Mouse (Mus musculus) heart, embryonic 12.5 days (tissue): Measurements from ENCODE around the gene Tbc1d8. TPM values are rescaled to one million over a fixed set of nuclear protein-coding genes. Genes with fewer than 3 reads are reported as not detected.

Experiments
- ATAC-seq: fragments of 200-750 bp; cut with Nextera tagmentation; 2 replicates; pipeline ENCODE4 v1.8.0; 2017; ENCODE audit warnings: moderate TSS enrichment, moderate library complexity; ENCODE audit not compliant: insufficient number of reproducible peaks, low FRiP score
- H3K27ac ChIP-seq: fragments of 300-500 bp; sonication (generic); 2 replicates; pipeline ENCODE4 v1.5.1; 2016; ENCODE audit warnings: mild to moderate bottlenecking, moderate library complexity; ENCODE audit not compliant: poor library complexity, severe bottlenecking
- H3K27me3 ChIP-seq: fragments of 300-500 bp; sonication (generic); replicated peaks from 2 replicates; pipeline ENCODE4 v1.6.1; 2016; ENCODE audit warnings: mild to moderate bottlenecking, moderate library complexity
- H3K36me3 ChIP-seq: fragments of 300-500 bp; sonication (generic); 2 replicates; pipeline ENCODE4 v1.6.1; 2016; ENCODE audit warnings: mild to moderate bottlenecking, moderate library complexity
- H3K4me1 ChIP-seq: fragments of 300-500 bp; sonication (generic); replicated peaks from 2 replicates; pipeline ENCODE4 v1.6.1; 2016; ENCODE audit warnings: mild to moderate bottlenecking
- H3K4me2 ChIP-seq: fragments of 300-500 bp; sonication (generic); 2 replicates; pipeline ENCODE4 v1.6.1; 2016; ENCODE audit warnings: mild to moderate bottlenecking, moderate library complexity
- H3K4me3 ChIP-seq: fragments of 300-500 bp; sonication (generic); 2 replicates; pipeline ENCODE4 v1.5.1; 2016; ENCODE audit warnings: mild to moderate bottlenecking
- H3K9ac ChIP-seq: fragments of 300-500 bp; sonication (generic); 2 replicates; pipeline ENCODE4 v1.6.1; 2016; ENCODE audit warnings: mild to moderate bottlenecking, moderate library complexity
- H3K9me3 ChIP-seq: fragments of 300-500 bp; sonication (generic); replicated peaks from 2 replicates; pipeline ENCODE4 v1.6.1; 2016; ENCODE audit warnings: mild to moderate bottlenecking, moderate library complexity
- WGBS: fragments of 180-500 bp; shearing (Covaris S2); methylation state at CpG from one replicate; pipeline ENCODE4 v1.1.7; 2016; 5-methylcytosine and 5-hydroxymethylcytosine counted together
- polyA plus RNA-seq: library from polyadenylated mRNA; unstranded; fragments of >200 nt; fragmentation: Nextera tagmentation; extraction: Ambion mirVana; gene quantifications from 2 replicates; pipeline ENCODE4 v1.2.1, GENCODE M21; 2016

The Tbc1d8 gene
- polyA plus RNA-seq, 1 experiment from 2014 or later, result 14.1 TPM

DNA sequence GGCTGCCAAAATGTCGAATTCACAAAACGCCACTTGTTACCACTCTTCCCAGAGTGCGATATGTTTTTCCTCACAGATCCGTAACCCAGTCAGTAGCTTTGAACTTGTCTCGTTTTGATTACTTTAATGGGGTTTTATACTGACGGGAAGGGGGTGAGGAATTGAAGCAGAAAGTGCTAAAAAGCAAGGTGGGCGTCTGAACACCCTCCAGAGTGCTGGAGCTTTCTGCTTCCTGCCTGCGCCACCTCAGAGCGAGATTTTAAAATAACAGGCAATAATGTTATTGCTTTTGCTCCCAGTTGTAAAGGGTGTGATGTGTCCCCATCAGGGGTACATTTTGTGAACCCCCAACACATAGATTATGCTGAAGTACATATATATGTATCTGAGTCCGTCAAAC lies 139.7 kb downstream of the Tbc1d8 start:
- Histone ChIP-seq H3K9me3 (no peaks in the 10 kb centered on the region), H3K4me2 (no peak overlapping the region), H3K27me3 (peaks cover 30% of the 10 kb centered on the region), H3K4me3 (no peak overlapping the region), H3K9ac (no peak overlapping the region), H3K27ac (no peak overlapping the region), H3K36me3 (no peaks in the 10 kb centered on the region), H3K4me1 (peaks cover 3% of the 10 kb centered on the region)
- 70% methylated on average over 10 of the region's 10 CpGs for WGBS
- no peak for ATAC-seq

DNA sequence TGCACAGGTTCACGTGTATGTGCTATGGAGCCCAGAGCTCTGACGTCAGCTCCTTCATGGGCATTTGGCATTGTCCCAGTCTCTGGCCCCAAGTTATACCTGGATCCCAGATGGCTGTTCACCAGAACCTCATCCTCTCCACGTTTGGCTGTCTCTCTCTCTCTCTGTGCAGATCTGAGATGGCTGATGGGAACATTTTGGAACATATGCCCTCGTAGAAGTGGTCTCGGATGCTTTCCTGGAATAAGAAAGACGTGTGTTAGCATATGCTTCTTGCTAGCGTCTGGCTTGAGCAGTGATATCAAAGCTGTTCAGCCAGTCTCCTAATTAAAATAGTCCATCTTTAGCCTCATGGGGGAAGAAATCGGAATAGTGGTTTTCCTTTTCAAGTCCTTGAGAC lies 141.8 kb downstream of the Tbc1d8 start:
- ATAC-seq, result no peak
- peaks cover 30% of the 10 kb centered on the region for H3K27me3 ChIP-seq
- no peak overlapping the region for H3K27ac ChIP-seq
- no peak overlapping the region for H3K4me3 ChIP-seq
- H3K36me3 ChIP-seq, result no peaks in the 10 kb centered on the region
- H3K9ac ChIP-seq, result no peak overlapping the region
- 87% methylated on average over 8 of the region's 8 CpGs for WGBS
- no peaks in the 10 kb centered on the region for H3K9me3 ChIP-seq
- no peak overlapping the region for H3K4me2 ChIP-seq
- peaks cover 3% of the 10 kb centered on the region for H3K4me1 ChIP-seq

DNA sequence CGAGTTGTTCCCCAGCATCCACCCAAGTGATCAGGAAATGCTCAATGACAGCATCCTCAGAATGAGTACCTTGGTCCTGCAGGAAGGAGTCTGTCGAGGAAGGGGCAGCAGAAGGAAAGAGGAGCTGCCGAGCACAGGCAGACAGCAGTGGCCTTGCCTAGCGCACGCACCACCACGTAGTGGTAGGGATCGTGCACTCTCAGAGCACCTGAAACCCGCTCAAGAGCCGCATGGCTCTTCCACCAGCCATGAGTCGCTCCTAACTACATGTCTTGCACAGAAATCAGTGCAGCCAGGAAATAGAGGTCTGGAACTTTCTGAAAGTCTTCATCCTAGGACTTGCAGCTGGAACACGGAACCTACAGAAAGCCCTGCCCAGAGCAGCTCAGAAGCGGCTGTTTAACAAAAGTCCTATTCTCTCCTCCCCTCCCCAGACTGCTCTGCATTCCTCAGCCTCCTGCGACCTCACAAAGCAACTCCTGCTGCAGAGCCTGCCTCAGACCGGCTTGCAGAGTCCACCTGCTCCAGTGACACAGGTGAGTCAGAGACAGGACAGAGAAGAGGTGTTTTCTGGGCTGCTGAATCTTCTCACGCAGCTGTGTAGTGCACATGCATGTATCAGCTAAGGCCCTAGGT lies 142.9 kb downstream of the Tbc1d8 start:
- Histone ChIP-seq H3K4me1 (peaks cover 12% of the 10 kb centered on the region), H3K4me2 (peak overlapping the region; percentile 11; the same call in 1 of the 2 replicates), H3K27me3 (peaks cover 30% of the 10 kb centered on the region), H3K27ac (no peak overlapping the region), H3K9me3 (no peaks in the 10 kb centered on the region), H3K9ac (no peak overlapping the region), H3K4me3 (no peak overlapping the region), H3K36me3 (no peaks in the 10 kb centered on the region)
- no peak for ATAC-seq
- 32% methylated on average over 15 of the region's 15 CpGs for WGBS

GRCm38 (mm10) chr1:39332456-39332855 lies 146.1 kb downstream of the Tbc1d8 start:
- Histone ChIP-seq H3K27ac (no peak overlapping the region), H3K4me3 (no peak overlapping the region), H3K4me1 (peaks cover 18% of the 10 kb centered on the region), H3K9me3 (no peaks in the 10 kb centered on the region), H3K9ac (no peak overlapping the region), H3K36me3 (no peaks in the 10 kb centered on the region), H3K27me3 (peaks cover 13% of the 10 kb centered on the region), H3K4me2 (no peak overlapping the region)
- ATAC-seq, result no peak
- 81% methylated on average over 4 of the region's 4 CpGs for WGBS

GRCm38 (mm10) chr1:39330857-39331594 lies 147.5 kb downstream of the Tbc1d8 start:
- H3K4me2 ChIP-seq, result no peak overlapping the region
- H3K9ac ChIP-seq, result no peak overlapping the region

GRCm38 (mm10) chr1:39327546-39327945 lies 151.0 kb downstream of the Tbc1d8 start:
- Histone ChIP-seq H3K27me3 (no peaks in the 10 kb centered on the region), H3K4me1 (peaks cover 26% of the 10 kb centered on the region), H3K4me3 (no peak overlapping the region), H3K36me3 (no peaks in the 10 kb centered on the region), H3K27ac (no peak overlapping the region), H3K9me3 (no peaks in the 10 kb centered on the region), H3K9ac (no peak overlapping the region), H3K4me2 (no peak overlapping the region)
- no peak for ATAC-seq
- 45% methylated on average over 7 of the region's 7 CpGs for WGBS

More at GRCm38 (mm10) chr1:39330857-39331594, 147.5 kb downstream of the Tbc1d8 start:
- 72% methylated on average over 7 of the region's 7 CpGs for WGBS
- Histone ChIP-seq H3K4me1 (peaks cover 29% of the 10 kb centered on the region), H3K36me3 (no peaks in the 10 kb centered on the region), H3K4me3 (no peak overlapping the region), H3K9me3 (no peaks in the 10 kb centered on the region), H3K27me3 (peaks cover 11% of the 10 kb centered on the region), H3K27ac (peak overlapping the region; percentile 60)
- no peak for ATAC-seq

- no peaks in the 10 kb centered on the region for H3K36me3 ChIP-seq
- 81% methylated on average over 6 of the region's 6 CpGs for WGBS
- no peak for ATAC-seq
- H3K9ac ChIP-seq, result no peak overlapping the region
- no peak overlapping the region for H3K27ac ChIP-seq
- no peak overlapping the region for H3K4me2 ChIP-seq
- H3K4me3 ChIP-seq, result no peak overlapping the region
- H3K27me3 ChIP-seq, result no peaks in the 10 kb centered on the region
- no peaks in the 10 kb centered on the region for H3K9me3 ChIP-seq
- H3K4me1 ChIP-seq, result peaks cover 14% of the 10 kb centered on the region; the same call in 1 of the 2 replicates
These were observed 153.3 kb downstream of the Tbc1d8 start for GRCm38 (mm10) chr1:39325228-39325627.

DNA sequence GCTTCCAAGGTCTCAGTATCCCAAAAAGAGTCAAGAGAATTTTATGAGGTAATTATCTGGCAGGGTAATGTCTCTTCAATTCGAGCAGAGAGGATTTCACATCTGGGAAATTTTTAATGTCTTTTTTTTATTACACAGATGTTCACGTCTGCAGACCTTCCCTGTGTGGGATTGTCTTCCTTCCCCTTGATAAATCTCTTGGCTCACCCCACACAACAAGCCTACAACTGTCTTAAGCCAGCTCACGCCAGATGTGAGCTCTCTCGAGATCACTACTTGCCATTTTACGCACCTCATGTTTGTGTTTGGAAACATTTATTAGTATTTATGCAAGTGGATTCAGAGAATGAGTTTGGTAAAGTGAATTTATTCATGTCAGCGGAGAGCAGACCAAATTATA lies 156.6 kb downstream of the Tbc1d8 start:
- Histone ChIP-seq H3K27me3 (no peaks in the 10 kb centered on the region), H3K27ac (no peak overlapping the region), H3K4me2 (no peak overlapping the region), H3K9me3 (no peaks in the 10 kb centered on the region), H3K9ac (no peak overlapping the region), H3K4me1 (0 out of 2 replicates have a peak, but pooled peaks cover 6% of the 10 kb centered on the region), H3K4me3 (no peak overlapping the region), H3K36me3 (no peaks in the 10 kb centered on the region)
- 72% methylated on average over 6 of the region's 6 CpGs for WGBS
- ATAC-seq, result no peak

Other genes with a start within 250 kb of the Tbc1d8 start
- 378 and 396 TPM in 2 replicates for gene Rpl31, start 110.9 kb downstream of the Tbc1d8 start, polyA plus RNA-seq
- gene Cnot11, start 56.2 kb upstream of the Tbc1d8 start, polyA plus RNA-seq, result 22.9 and 23.7 TPM in 2 replicates
- 21.0 and 22.0 TPM in 2 replicates for gene Rnf149, start 98.7 kb upstream of the Tbc1d8 start, polyA plus RNA-seq
- gene Creg2, start 172.7 kb upstream of the Tbc1d8 start, polyA plus RNA-seq, result 0.05 TPM in 2 replicates
- gene Rfx8, start 242.2 kb upstream of the Tbc1d8 start, polyA plus RNA-seq, result 0.69 and 1.2 TPM in 2 replicates